Mouse (Mus musculus): ENCODE data around the gene Itgal. TPM values are rescaled to one million over a fixed set of nuclear protein-coding genes. Genes with fewer than 3 reads are reported as not detected.
A peak's percentile ranks its signal among the peaks of the same experiment; 100 is the strongest.

The Itgal gene
- polyA plus RNA-seq, 1 experiment from 2014 or later, result 0.72 TPM

DNA sequence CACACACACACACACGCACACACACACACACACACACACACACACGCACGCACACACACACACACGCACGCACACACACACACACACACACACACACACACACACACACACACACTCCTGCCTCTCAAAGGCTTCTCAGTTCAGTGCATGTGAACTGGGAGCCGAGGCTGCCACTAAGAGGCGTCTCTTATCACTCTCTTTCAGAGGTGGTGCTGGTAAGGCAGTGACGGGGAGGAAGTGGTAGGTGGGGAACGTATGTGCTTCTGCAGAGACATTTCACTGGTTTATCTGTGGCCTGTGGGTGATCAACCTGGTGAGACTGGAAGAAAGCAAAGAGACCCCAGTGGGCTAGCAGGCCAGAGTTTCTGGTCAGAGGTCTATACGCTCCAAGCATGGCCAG, 10.9 kb upstream of the Itgal start:
- no peak overlapping the region for H3K4me3 ChIP-seq
- H3K27me3 ChIP-seq (ENCODE audit: low read depth, poor library complexity, severe bottlenecking), result no peaks in the 10 kb centered on the region
- no peak overlapping the region for H3K27ac ChIP-seq (replicated peaks)
- H3K9me3 ChIP-seq (replicated peaks), result peaks cover 23% of the 10 kb centered on the region
- no peak for DNase-seq (ENCODE audit: low spot score)
- 80% methylated on average over 10 of the region's 10 CpGs for WGBS
- H3K36me3 ChIP-seq, result no peaks in the 10 kb centered on the region
- peaks cover 2% of the 10 kb centered on the region; the same call in 1 of the 2 replicates for H3K4me1 ChIP-seq

DNA sequence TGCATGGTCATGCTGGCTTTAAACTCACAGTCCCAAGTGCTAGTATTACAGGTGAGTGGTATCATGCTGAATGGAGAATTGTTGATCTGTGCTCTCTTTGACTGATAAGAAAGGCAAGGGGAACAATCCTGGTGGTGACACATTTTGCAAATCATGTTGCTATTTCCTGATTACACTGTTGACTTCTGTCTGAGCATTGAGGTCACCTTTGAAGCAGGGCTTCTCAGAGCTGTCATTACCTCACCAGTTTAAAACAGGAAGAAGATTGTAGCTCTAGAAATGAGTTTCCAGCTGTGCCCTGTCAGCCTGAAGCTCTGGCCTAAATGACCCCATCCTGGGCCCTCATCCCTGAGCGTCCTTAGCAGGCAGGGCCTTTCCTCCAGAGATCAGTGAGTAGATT, 8.1 kb upstream of the Itgal start:
- peaks cover 5% of the 10 kb centered on the region; the same call in 1 of the 2 replicates for H3K4me1 ChIP-seq
- no peak overlapping the region for H3K27ac ChIP-seq (replicated peaks)
- H3K27me3 ChIP-seq (ENCODE audit: low read depth, poor library complexity, severe bottlenecking), result no peaks in the 10 kb centered on the region
- WGBS, result 60% methylated on average over 1 of the region's 1 CpGs
- H3K9me3 ChIP-seq (replicated peaks), result peaks cover 23% of the 10 kb centered on the region
- no peak for DNase-seq (ENCODE audit: low spot score)
- H3K4me3 ChIP-seq, result no peak overlapping the region
- H3K36me3 ChIP-seq, result no peaks in the 10 kb centered on the region

DNA sequence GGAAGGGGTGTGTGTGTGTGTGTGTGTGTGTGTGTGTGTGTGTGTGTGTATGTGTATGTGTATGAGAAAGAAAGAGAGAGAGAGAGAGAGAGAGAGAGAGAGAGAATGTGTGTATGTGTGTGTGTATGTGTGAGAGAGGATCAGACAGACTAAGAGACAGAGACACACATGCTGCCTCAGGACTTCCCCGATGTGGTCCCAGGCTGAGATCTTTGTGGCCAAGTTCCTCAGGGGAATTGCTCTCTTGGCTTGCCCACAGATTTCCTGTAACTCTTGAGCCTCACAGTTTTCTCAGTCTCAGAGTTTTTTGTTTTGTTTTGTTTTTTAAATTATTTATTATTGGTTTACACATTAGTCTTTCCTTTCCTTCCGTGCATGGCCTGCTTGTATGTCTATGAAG, 6.8 kb upstream of the Itgal start:
- no peak for DNase-seq (ENCODE audit: low spot score)
- no peaks in the 10 kb centered on the region for H3K27me3 ChIP-seq (ENCODE audit: low read depth, poor library complexity, severe bottlenecking)
- H3K4me1 ChIP-seq, result peaks cover 5% of the 10 kb centered on the region; the same call in 1 of the 2 replicates
- H3K36me3 ChIP-seq, result no peaks in the 10 kb centered on the region
- H3K27ac ChIP-seq (replicated peaks), result no peak overlapping the region
- no peak overlapping the region for H3K4me3 ChIP-seq
- peaks cover 23% of the 10 kb centered on the region for H3K9me3 ChIP-seq (replicated peaks)
- WGBS, result 88% methylated on average over 2 of the region's 2 CpGs

DNA sequence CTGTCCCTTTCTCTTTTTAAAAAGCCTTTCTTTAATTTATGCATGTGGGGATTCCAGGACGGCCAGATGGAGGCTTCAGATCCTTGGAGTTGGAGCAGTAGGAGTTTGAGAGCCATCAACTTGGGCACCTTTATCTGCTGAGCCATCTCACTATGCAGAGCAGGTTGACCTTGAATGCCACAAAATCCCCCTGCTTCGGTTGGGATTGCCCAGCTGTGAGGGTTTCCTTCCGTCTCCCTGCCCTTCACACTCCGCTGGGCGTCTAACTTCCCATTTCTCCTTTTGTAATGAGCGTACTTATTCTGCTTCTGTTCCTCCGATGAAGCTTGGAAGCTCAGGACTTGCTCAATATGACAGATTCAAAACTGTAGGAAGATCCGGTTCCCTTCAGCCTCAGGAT, 5.9 kb upstream of the Itgal start:
- no peak for DNase-seq (ENCODE audit: low spot score)
- 67% methylated on average over 8 of the region's 8 CpGs for WGBS
- H3K36me3 ChIP-seq, result no peaks in the 10 kb centered on the region
- H3K27ac ChIP-seq (replicated peaks), result no peak overlapping the region
- H3K27me3 ChIP-seq (ENCODE audit: low read depth, poor library complexity, severe bottlenecking), result no peaks in the 10 kb centered on the region
- H3K9me3 ChIP-seq (replicated peaks), result peaks cover 23% of the 10 kb centered on the region
- H3K4me3 ChIP-seq, result no peak overlapping the region
- H3K4me1 ChIP-seq, result peaks cover 5% of the 10 kb centered on the region; the same call in 1 of the 2 replicates

DNA sequence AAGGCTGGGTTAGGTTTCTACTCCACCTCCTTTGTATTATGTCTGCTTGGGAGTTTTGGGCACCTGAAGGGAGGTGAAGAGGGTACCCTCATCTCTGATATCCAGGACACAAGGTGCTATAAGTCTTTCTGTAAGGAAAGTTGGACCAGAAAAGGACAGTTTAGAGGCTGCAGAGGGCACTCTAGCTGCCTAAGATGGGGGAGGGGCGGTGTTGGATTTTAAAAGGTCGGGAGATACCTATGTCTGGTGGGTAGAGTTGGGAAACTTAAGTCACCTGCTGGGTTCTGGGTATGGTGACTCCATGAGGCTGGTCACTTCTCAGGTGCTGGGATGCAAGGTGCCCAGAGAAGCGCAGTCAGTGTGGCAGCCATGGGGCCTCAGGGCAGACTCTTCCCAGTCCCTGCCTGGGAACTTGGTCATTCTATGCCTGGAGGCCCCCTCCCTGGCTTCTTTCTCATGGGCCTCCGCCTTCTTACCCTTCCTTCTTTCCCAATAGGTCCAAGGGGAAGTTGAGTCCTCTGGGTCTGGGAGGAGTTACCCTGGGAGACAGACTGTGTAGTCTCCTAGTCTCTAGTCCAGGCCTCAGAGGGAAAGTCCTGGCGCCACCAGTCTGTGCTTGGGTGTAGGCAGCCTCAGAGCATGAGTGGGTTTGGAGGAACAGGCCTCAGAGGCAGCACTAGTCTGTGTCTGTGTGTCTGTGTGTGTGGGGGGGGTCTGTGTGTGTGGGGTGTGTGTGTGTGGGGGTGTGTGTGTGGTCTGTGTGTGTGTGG, 911 bp downstream of the Itgal start:
- WGBS, result 77% methylated on average over 5 of the region's 5 CpGs
- DNase-seq (ENCODE audit: low spot score), result no peak
- no peak overlapping the region for H3K27ac ChIP-seq (replicated peaks)

DNA sequence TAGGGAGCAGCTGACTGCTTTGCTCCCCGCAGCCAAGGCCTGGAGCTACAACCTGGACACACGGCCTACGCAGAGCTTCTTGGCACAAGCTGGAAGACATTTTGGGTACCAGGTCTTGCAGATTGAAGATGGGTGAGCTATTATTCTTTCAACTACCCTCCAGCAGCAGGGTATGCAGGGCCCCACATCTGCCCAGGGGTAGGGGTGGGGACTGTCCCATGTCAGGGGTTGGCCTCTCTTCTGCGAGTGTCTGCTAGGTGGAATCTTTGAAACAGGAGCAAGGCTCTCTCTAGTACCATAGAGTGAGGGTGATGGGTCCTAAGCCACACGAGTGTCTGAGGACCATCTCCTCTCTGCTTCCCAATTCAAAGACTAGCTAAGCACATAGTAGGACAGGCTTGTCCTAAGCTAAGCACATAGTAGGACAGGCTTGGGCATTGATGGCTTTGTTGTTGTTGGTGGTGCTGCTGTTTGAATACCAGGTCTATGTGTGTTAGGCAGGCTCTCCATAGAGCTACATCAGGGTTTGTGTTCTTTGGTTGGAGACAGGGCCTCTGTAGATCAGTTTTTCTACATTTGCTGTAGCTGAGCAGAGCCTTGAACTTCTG, 1.6 kb downstream of the Itgal start:
- H3K4me3 ChIP-seq, result no peak overlapping the region
- no peaks in the 10 kb centered on the region for H3K4me1 ChIP-seq
- no peak overlapping the region for H3K27ac ChIP-seq (replicated peaks)
- WGBS, result 90% methylated on average over 5 of the region's 5 CpGs
- no peaks in the 10 kb centered on the region for H3K9me3 ChIP-seq (replicated peaks)
- H3K27me3 ChIP-seq (ENCODE audit: low read depth, poor library complexity, severe bottlenecking), result no peaks in the 10 kb centered on the region
- no peaks in the 10 kb centered on the region for H3K36me3 ChIP-seq
- no peak for DNase-seq (ENCODE audit: low spot score)

More for the DNA sequence above, 911 bp downstream of the Itgal start:
- no peaks in the 10 kb centered on the region for H3K9me3 ChIP-seq (replicated peaks)
- no peak overlapping the region for H3K4me3 ChIP-seq
- H3K27me3 ChIP-seq (ENCODE audit: low read depth, poor library complexity, severe bottlenecking), result no peaks in the 10 kb centered on the region
- H3K4me1 ChIP-seq, result no peaks in the 10 kb centered on the region
- H3K36me3 ChIP-seq, result no peaks in the 10 kb centered on the region

DNA sequence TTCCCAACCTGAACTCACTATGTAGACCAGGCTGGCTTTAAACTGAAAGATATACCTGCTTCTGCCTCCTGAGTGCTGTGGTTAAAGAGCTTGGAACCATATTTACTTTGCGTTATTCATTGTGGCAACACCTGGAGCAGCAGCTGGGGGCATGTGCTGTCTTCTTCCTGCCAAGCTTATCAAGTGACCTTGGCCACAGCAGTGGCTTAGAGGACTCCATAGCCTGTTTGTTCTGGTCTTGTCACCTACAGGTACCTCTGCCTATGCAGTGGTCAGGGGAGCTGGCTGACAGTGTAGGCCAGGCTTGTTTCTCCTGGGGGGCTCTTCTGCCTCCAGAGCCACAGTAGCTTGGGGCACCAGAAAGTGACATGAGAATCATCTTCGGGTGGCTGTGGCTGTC, 12.4 kb downstream of the Itgal start:
- Histone ChIP-seq H3K4me3 (no peak overlapping the region), H3K9me3 (replicated peaks) (no peaks in the 10 kb centered on the region), H3K27ac (replicated peaks) (no peak overlapping the region), H3K4me1 (no peaks in the 10 kb centered on the region), H3K27me3 (ENCODE audit: low read depth, poor library complexity, severe bottlenecking) (no peaks in the 10 kb centered on the region), H3K36me3 (no peaks in the 10 kb centered on the region)
- WGBS, result 79% methylated on average over 2 of the region's 2 CpGs
- DNase-seq (ENCODE audit: low spot score), result no peak

DNA sequence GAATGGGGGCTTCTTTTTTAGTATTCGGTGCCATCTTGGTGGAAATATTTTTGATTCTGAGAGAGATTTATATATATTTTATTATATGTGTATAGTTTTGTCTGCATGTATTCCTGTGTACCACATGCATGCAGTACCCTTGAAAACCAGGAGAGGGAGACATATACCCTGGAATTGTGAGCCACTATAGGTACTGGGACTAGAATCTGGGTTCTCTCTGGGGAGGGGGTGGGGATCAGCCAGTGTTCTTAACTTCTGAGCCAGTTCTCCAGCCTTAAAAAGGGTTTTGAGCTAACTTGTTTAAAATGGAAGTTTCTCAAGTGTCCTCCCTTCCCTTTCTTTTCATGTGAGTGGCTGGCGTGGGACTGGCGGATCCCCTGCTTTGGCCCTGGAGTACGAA, 12.8 kb downstream of the Itgal start:
- no peaks in the 10 kb centered on the region for H3K27me3 ChIP-seq (ENCODE audit: low read depth, poor library complexity, severe bottlenecking)
- 63% methylated on average over 4 of the region's 4 CpGs for WGBS
- no peaks in the 10 kb centered on the region for H3K36me3 ChIP-seq
- H3K9me3 ChIP-seq (replicated peaks), result no peaks in the 10 kb centered on the region
- peak; percentile 45 for DNase-seq (ENCODE audit: low spot score)
- no peaks in the 10 kb centered on the region for H3K4me1 ChIP-seq
- H3K4me3 ChIP-seq, result no peak overlapping the region
- H3K27ac ChIP-seq (replicated peaks), result peak overlapping the region; percentile 23; the same call in 1 of the 2 replicates

DNA sequence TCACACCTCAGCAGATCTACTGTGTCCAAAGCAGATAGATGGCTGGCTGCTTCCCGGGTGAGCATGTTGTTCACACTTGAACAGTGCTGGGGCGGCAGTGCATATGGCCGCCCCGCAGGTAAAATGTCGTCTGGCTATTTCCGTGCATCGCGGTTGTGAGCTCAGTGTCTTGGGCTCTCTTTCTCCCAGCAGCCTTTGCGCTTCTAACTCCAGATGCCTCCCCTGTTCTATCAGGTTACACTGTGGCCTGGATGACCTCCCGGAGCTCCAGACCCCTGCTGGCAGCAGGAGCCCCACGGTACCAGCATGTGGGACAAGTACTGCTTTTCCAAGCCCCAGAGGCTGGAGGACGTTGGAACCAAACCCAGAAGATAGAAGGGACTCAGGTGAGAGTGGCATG, 13.9 kb downstream of the Itgal start:
- H3K9me3 ChIP-seq (replicated peaks), result no peaks in the 10 kb centered on the region
- H3K27ac ChIP-seq (replicated peaks), result no peak overlapping the region
- H3K36me3 ChIP-seq, result no peaks in the 10 kb centered on the region
- H3K4me3 ChIP-seq, result no peak overlapping the region
- no peak for DNase-seq (ENCODE audit: low spot score)
- no peaks in the 10 kb centered on the region for H3K27me3 ChIP-seq (ENCODE audit: low read depth, poor library complexity, severe bottlenecking)
- 77% methylated on average over 12 of the region's 12 CpGs for WGBS
- no peaks in the 10 kb centered on the region for H3K4me1 ChIP-seq

DNA sequence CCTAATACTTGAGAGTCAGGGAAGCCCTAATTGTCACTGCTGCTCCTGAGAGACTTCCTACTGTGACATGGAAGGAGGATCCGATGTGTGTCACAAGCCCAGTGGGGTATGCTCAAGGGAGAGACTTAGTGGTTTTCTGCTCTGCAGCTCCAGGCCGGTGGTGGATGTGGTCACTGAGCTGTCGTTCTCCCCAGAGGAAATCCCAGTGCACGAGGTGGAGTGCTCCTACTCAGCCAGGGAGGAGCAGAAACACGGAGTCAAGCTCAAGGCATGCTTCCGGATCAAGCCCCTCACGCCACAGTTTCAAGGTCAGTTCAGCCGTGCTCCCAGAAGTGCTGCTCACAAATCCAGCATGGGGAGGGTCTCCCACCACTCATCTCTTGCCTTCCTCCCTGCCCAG, 17.9 kb downstream of the Itgal start:
- DNase-seq (ENCODE audit: low spot score), result no peak
- Histone ChIP-seq H3K4me3 (no peak overlapping the region), H3K4me1 (no peaks in the 10 kb centered on the region), H3K9me3 (replicated peaks) (no peaks in the 10 kb centered on the region), H3K27ac (replicated peaks) (no peak overlapping the region; the same call in 1 of the 2 replicates), H3K27me3 (ENCODE audit: low read depth, poor library complexity, severe bottlenecking) (no peaks in the 10 kb centered on the region), H3K36me3 (no peaks in the 10 kb centered on the region)
- 49% methylated on average over 8 of the region's 8 CpGs for WGBS

DNA sequence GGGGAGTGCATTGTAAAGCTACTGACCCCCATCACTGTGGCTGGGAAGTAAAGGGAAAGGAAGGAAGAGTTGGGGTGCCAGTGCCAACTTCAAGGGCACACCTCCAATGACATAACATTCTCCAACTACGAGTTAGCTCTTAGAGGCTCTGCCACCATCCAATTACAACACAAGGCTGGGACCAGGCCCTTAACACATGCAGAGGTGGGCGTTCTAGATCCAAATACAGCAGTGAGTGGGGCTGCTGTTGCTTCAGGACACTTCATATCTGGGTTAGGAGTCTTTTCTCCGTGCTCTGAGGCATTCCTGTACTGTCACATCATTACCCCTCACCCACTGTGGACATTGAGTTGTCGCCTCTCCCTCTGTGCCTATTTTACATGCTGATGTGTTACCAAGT, 25.0 kb downstream of the Itgal start:
- H3K27ac ChIP-seq (replicated peaks), result no peak overlapping the region
- no peak overlapping the region for H3K4me3 ChIP-seq
- H3K9me3 ChIP-seq (replicated peaks), result no peaks in the 10 kb centered on the region

DNA sequence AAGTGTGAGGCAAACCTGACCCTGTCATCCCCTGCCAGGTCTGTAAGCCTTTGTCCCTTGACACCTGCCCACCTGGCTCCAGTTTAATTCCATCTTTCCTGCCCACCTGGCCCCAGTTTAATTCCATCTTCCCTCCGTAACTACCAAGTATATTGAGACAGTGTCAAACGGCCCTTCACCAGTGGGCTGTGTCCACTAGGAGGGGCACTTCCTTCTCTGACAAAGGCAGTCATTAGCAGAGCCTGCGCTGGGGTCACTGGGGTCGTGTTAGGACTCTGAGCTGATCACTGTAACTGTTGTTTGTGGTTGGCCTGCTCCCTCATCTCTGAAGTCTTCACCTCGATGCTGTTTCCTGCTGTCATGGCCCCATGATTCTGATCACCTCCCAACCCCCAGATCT, 26.0 kb downstream of the Itgal start:
- WGBS, result 36% methylated on average over 5 of the region's 5 CpGs
- no peaks in the 10 kb centered on the region for H3K36me3 ChIP-seq
- DNase-seq (ENCODE audit: low spot score), result peak; percentile 23

More for the DNA sequence above, 25.0 kb downstream of the Itgal start:
- 77% methylated on average over 4 of the region's 4 CpGs for WGBS
- DNase-seq (ENCODE audit: low spot score), result no peak
- H3K27me3 ChIP-seq (ENCODE audit: low read depth, poor library complexity, severe bottlenecking), result no peaks in the 10 kb centered on the region
- H3K4me1 ChIP-seq, result peaks cover 6% of the 10 kb centered on the region
- no peaks in the 10 kb centered on the region for H3K36me3 ChIP-seq

DNA sequence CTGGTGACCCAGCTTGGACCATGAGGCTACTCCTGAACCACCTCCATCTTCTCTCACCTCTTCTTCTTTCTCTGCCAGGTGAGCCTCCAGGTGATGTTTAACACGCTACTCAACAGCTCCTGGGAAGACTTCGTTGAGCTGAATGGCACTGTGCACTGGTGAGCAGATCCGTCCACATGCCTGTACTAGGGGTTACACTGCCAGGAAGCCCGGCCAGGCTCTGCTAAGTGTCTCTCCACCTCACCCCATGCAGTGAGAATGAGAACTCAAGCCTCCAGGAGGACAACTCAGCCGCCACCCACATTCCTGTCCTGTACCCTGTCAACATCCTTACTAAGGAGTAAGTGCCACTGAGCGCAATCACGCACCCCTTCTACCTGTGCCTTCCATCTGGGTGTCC, 28.9 kb downstream of the Itgal start:
- H3K9me3 ChIP-seq (replicated peaks), result no peaks in the 10 kb centered on the region
- no peak overlapping the region for H3K27ac ChIP-seq (replicated peaks)
- DNase-seq (ENCODE audit: low spot score), result no peak
- no peaks in the 10 kb centered on the region for H3K27me3 ChIP-seq (ENCODE audit: low read depth, poor library complexity, severe bottlenecking)
- H3K4me1 ChIP-seq, result peaks cover 18% of the 10 kb centered on the region
- no peaks in the 10 kb centered on the region for H3K36me3 ChIP-seq
- WGBS, result 91% methylated on average over 7 of the region's 7 CpGs
- no peak overlapping the region for H3K4me3 ChIP-seq

More for the DNA sequence above, 26.0 kb downstream of the Itgal start:
- Histone ChIP-seq H3K27ac (replicated peaks) (no peak overlapping the region), H3K4me3 (no peak overlapping the region), H3K9me3 (replicated peaks) (no peaks in the 10 kb centered on the region), H3K4me1 (peaks cover 16% of the 10 kb centered on the region), H3K27me3 (ENCODE audit: low read depth, poor library complexity, severe bottlenecking) (no peaks in the 10 kb centered on the region)

Measured in midbrain, embryonic 10.5 days (tissue).